Mouse (Mus musculus) heart, adult 2 months (tissue): ENCODE data around the gene Rnf7. TPM values are rescaled to one million over a fixed set of nuclear protein-coding genes. Genes with fewer than 3 reads are reported as not detected.
A peak's percentile ranks its signal among the peaks of the same experiment; 100 is the strongest.
"Not testable (repeated sequence)": the region's sequence is repeated elsewhere in the genome, so short reads cannot be mapped to it uniquely, and the experiment has no call there.

ENCODE experiments used
- DNase-seq, 2 experiments: peaks; one replicate each; pipeline ENCODE4 v3.0.0; 2021
- H3K27ac ChIP-seq: fragments of 200-600 bp; 2 replicates; pipeline ENCODE4 v1.8.1; 2022
- H3K27me3 ChIP-seq: fragments of 200-500 bp; 2 replicates; pipeline ENCODE4 v1.6.1; 2012; ENCODE audit warnings: mild to moderate bottlenecking, low read length, inconsistent platforms, mixed read lengths; ENCODE audit not compliant: control insufficient read depth, insufficient read depth
- H3K36me3 ChIP-seq: fragments of 200-500 bp; 2 replicates; pipeline ENCODE4 v1.6.1; 2012; ENCODE audit warnings: low read length, inconsistent platforms; ENCODE audit not compliant: control insufficient read depth, insufficient read depth
- H3K4me1 ChIP-seq: fragments of 200-500 bp; 2 replicates; pipeline ENCODE4 v1.6.1; 2011; ENCODE audit warnings: low read length; ENCODE audit not compliant: control insufficient read depth, insufficient read depth
- H3K4me3 ChIP-seq: fragments of 200-600 bp; 2 replicates; pipeline ENCODE4 v1.8.1; 2022
- H3K79me2 ChIP-seq: fragments of 200-500 bp; replicated peaks from 2 replicates; pipeline ENCODE4 v1.6.1; 2012; ENCODE audit warnings: mild to moderate bottlenecking, inconsistent platforms, low read length, moderate library complexity, mixed read lengths; ENCODE audit not compliant: control insufficient read depth, insufficient read depth
- H3K9ac ChIP-seq: fragments of 200-500 bp; 2 replicates; pipeline ENCODE4 v1.6.1; 2012; ENCODE audit warnings: low read depth, mild to moderate bottlenecking, control low read depth, inconsistent platforms, low read length, mixed read lengths
- CTCF ChIP-seq: fragments of 200-600 bp; IDR thresholded peaks from 2 replicates; pipeline ENCODE4 v1.8.1; 2022; ENCODE audit warnings: antibody characterized with exemption, mild to moderate bottlenecking, moderate library complexity
- EP300 ChIP-seq: fragments of 200-500 bp; IDR thresholded peaks from 2 replicates; pipeline ENCODE4 v1.6.1; 2011; ENCODE audit warnings: low read depth, low read length, control low read depth; ENCODE audit not compliant: insufficient read depth
- POLR2A ChIP-seq: fragments of 200-500 bp; IDR thresholded peaks from 2 replicates; pipeline ENCODE4 v1.6.1; 2011; ENCODE audit warnings: mild to moderate bottlenecking, low read depth, low read length, control low read depth; ENCODE audit not compliant: insufficient read depth
- WGBS: fragments of 180-500 bp; shearing (Covaris S2); methylation state at CpG from one replicate; pipeline ENCODE4 v1.1.7; 2018; 5-methylcytosine and 5-hydroxymethylcytosine counted together
- intact Hi-C: fragments of 180-260 bp; cut with DNase I; formaldehyde crosslinking; loops from one replicate; pipeline ENCODE4 v1.15.1; 2025
- long read RNA-seq: library from polyadenylated mRNA; stranded (forward); transcript quantifications from one replicate; pipeline ENCODE4 v2.0.0, GENCODE M21; 2021
- polyA plus RNA-seq: library from polyadenylated mRNA; depleted of rRNA; stranded (reverse); fragments of >200 nt; gene quantifications from 2 replicates; pipeline ENCODE4 v1.2.3, GENCODE M21; 2012; rRNA removed
- total RNA-seq, 2 experiments: library from RNA; stranded (reverse); gene quantifications; 2 replicates each; pipeline ENCODE4 v1.2.3; 2021

The Rnf7 gene
- total RNA-seq, result 10 to 100 TPM; 75.8 to 84.5 TPM
- polyA plus RNA-seq, result 195 and 197 TPM in 2 replicates
- long read RNA-seq, transcript Rnf7-201 (3 exons, 1,232 nt), result major isoform, 48 of 53 reads
- long read RNA-seq, partial matches to known transcripts, result 0 of 53 reads
- long read RNA-seq, other reads (novel, unspliced or antisense), result 2 of 53 reads

DNA sequence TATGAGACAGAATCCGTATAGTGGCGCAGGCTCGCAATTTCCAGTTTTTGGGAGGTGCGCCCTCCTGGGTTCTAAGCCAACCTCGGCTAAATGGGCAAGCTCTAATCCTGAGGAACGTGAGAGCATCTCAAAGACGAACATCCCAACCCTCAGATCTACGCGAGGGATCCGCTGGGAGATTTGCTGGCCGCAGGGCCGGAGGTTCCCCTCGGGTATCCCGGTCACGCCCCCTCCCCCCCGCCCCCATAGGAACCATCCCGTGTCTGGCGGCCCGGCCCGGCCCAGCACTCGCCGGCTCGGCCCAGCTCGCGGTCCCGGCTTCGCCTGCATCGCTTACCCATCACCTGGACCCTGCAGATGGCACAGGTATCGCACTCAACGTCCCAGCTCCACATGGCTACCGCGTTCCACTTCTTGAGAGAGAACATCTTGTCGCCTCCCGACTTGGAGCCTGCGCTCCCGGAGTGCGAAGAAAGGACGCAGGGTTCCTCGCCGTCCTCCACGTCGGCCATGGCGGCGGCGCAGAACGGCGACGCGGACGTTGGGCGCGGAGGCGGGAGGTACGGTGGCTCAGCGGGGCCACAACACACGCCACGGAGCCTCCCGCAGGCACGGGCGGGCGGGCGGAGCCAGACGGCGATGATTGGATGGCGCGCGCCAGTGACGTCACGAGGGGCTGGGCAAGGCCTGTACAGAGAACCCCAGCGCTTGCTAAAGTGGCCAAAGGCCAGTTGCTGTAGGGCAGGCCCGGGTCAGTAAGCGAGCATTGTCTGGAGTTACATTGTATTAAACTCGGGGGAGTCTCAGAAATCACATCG, at the start of gene Rnf7:
Rnf7 (minus strand) TSS at position 605 of the 818 bp plus-strand sequence.
- WGBS, result under 1% methylated on average over 74 of the region's 74 CpGs
- Histone ChIP-seq H3K4me1 (peaks cover 2% of the 10 kb centered on the region), H3K36me3 (peaks cover 10% of the 10 kb centered on the region), H3K9ac (peak within 1 kb of the TSS; percentile 77), H3K27me3 (no peaks in the 10 kb centered on the region), H3K4me3 (peak within 1 kb of the TSS; percentile 68), H3K27ac (peak within 1 kb of the TSS; percentile 81), H3K79me2 (peaks cover 1% of the 10 kb centered on the region; the same call in 1 of the 2 replicates)
- DNase-seq, result peak; percentile 99 to 100
- peak; percentile 87 for TF ChIP-seq POLR2A
- no peak for TF ChIP-seq CTCF
- peak; percentile 41; the same call in 1 of the 2 replicates for TF ChIP-seq EP300
- intact Hi-C loops, result loop anchor here (2.0 to 10.0 kb wide), 3 partner anchors 39 to 523 kb away; partner anchors contain the start of gene Xrn1

DNA sequence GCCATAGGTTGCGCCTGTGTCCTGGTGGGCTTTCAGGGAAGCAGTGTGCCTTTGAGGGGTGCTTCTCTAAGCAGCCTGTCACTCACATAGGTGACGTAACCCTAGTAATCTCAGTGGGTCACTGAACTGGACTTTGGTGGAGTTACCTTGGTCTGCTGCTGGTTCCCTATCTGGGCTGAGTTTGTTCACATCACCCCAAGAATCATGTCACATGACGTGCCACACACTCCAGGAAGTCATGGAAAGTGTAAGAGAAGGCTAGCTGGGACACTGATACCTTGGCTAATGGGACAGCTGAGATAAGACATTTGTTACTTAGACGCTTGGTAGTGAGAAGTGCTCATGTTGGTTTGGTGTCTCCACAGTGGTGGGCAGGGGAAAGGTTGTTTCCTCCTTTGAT, 47.5 kb upstream of the Rnf7 start:
- Histone ChIP-seq H3K4me3 (no peak overlapping the region), H3K27me3 (no peaks in the 10 kb centered on the region), H3K4me1 (no peaks in the 10 kb centered on the region), H3K9ac (no peak overlapping the region), H3K79me2 (no peaks in the 10 kb centered on the region), H3K36me3 (no peaks in the 10 kb centered on the region), H3K27ac (no peak overlapping the region)
- intact Hi-C loops, result no loop called here
- 79% methylated on average over 4 of the region's 4 CpGs for WGBS
- TF ChIP-seq POLR2A (no peak), EP300 (no peak), CTCF (no peak)
- DNase-seq, result no peak

DNA sequence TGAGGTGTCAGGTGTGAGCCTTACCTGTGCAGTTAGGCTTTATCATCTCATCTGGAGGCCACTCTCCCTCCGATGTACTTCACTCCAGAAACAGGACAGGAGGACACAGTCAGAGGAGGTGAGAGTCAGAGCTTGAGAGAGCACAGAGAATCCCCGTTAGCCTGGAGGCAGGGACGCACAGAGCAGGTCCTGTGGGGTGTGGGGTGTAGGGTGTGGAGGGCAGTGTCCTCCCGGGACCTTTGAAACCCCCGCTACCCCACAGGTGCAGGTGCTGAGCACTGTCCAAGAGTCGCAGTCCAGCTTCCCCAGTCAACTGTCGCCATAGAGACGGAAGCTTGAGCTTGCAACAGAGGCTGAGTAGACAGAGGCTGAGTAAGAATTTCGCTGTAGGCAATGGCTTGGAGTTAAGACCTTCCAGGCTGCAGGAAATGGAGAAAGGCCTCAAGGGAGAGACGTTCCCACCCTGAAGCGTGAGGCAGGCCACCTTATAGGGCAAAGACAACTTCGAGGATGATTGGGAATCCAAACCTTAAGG, 46.6 kb upstream of the Rnf7 start, which contains the start of gene Gm28729:
Gm28729 (minus strand) TSS at position 293 of the 535 bp plus-strand sequence.
- TF ChIP-seq POLR2A (no peak), EP300 (no peak), CTCF (no peak)
- Histone ChIP-seq H3K4me1 (no peaks in the 10 kb centered on the region), H3K27ac (no peak within 1 kb of the TSS), H3K4me3 (no peak within 1 kb of the TSS), H3K27me3 (no peaks in the 10 kb centered on the region), H3K79me2 (no peaks in the 10 kb centered on the region), H3K9ac (no peak within 1 kb of the TSS), H3K36me3 (no peaks in the 10 kb centered on the region)
- intact Hi-C loops, result no loop called here
- WGBS, result 50% methylated on average over 12 of the region's 12 CpGs
- no peak for DNase-seq

DNA sequence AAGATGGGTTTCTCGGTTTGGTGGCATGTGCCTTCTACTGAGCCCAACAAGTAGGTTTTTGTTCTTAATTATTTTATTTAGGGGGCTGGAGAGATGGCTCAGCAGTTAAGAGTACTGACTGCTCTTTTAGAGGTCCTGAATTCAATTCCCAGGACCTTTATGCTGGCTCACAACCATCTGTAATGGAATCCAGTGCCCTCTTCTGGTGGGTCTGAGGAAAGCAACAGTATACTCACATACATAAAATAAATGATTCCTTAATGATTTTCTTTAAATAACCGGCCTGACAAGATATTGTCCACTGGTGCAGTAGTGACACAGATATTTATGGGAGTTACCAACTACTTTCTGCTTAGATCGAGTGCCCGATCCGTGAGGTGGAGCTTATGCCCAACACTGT, 44.7 kb upstream of the Rnf7 start:
- Histone ChIP-seq H3K36me3 (no peaks in the 10 kb centered on the region), H3K4me3 (no peak overlapping the region), H3K4me1 (no peaks in the 10 kb centered on the region), H3K9ac (no peak overlapping the region), H3K79me2 (no peaks in the 10 kb centered on the region), H3K27me3 (no peaks in the 10 kb centered on the region), H3K27ac (no peak overlapping the region)
- TF ChIP-seq POLR2A (no peak), CTCF (peak; percentile 34)
- no peak for DNase-seq
- intact Hi-C loops, result no loop called here
- 87% methylated on average over 5 of the region's 5 CpGs for WGBS

DNA sequence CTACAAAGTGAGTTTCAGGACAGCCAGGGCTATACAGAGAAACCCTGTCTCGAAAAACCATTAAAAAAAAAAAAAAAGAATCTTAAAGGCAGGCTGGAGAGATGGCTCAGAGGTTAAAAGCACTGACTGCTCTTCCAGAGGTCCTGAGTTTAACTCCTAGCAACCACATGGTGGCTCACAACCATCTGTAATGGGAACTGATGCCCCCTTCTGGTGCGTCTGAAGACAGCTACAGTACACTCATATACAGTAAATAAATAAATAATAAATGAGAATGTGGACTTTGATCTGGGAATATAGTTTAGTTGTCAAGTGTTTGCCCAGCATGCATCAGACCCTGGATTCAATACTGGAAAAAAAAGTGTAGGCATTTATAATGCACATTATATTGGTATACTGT, 43.1 kb upstream of the Rnf7 start:
- DNase-seq, H3K27me3 ChIP-seq, H3K9ac ChIP-seq, H3K4me3 ChIP-seq, intact Hi-C loops, H3K79me2 ChIP-seq, H3K36me3 ChIP-seq, H3K4me1 ChIP-seq, H3K27ac ChIP-seq: not testable (repeated sequence)
- 79% methylated on average over 2 of the region's 2 CpGs for WGBS

DNA sequence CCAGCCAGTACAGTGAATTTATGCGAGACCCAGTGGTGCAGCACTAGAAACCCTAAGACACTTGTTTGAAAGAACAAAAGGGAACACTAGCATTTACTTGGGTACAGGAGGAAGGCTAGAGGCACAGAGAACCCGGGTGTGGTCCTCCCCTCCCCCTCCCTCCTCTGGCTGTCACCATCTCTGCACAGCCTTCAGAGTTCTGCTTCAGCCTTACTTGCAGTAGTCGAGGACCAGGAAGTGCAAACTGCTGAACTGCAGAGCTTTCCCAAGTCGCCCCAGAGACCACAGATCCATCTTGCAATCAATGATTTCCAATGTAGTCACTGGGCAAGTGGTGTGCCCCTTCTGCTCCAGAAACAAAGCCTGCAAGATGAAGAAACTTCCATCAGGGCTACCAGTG, 39.0 kb upstream of the Rnf7 start:
- H3K79me2 ChIP-seq, result no peaks in the 10 kb centered on the region
- H3K27ac ChIP-seq, result no peak overlapping the region
- no peaks in the 10 kb centered on the region for H3K4me1 ChIP-seq
- no peaks in the 10 kb centered on the region for H3K36me3 ChIP-seq
- no peak overlapping the region for H3K4me3 ChIP-seq
- TF ChIP-seq EP300 (no peak), POLR2A (no peak), CTCF (no peak)
- H3K9ac ChIP-seq, result no peak overlapping the region
- intact Hi-C loops, result no loop called here
- WGBS, result 31% methylated on average over 4 of the region's 4 CpGs
- DNase-seq, result no peak
- H3K27me3 ChIP-seq, result no peaks in the 10 kb centered on the region
